Mouse (Mus musculus) neural tube, embryonic 12.5 days (tissue): ENCODE results near the gene Tbc1d9b. TPM values are rescaled to one million over a fixed set of nuclear protein-coding genes. Genes with fewer than 3 reads are reported as not detected.

Experiments
- ATAC-seq: fragments of 200-750 bp; cut with Nextera tagmentation; 2 replicates; pipeline ENCODE4 v1.8.0; 2017; ENCODE audit warnings: low read depth, mild to moderate bottlenecking, moderate TSS enrichment, moderate library complexity; ENCODE audit not compliant: low FRiP score
- H3K27ac ChIP-seq: fragments of 300-500 bp; sonication (generic); 2 replicates; pipeline ENCODE4 v1.5.1; 2016
- H3K27me3 ChIP-seq: fragments of 300-500 bp; sonication (generic); replicated peaks from 2 replicates; pipeline ENCODE4 v1.6.1; 2016; ENCODE audit warnings: mild to moderate bottlenecking
- H3K36me3 ChIP-seq: fragments of 300-500 bp; sonication (generic); 2 replicates; pipeline ENCODE4 v1.6.1; 2016; ENCODE audit warnings: mild to moderate bottlenecking
- H3K4me1 ChIP-seq: fragments of 300-500 bp; sonication (generic); 2 replicates; pipeline ENCODE4 v1.6.1; 2016
- H3K4me2 ChIP-seq: fragments of 300-500 bp; sonication (generic); replicated peaks from 2 replicates; pipeline ENCODE4 v1.6.1; 2016; ENCODE audit warnings: mild to moderate bottlenecking
- H3K4me3 ChIP-seq: fragments of 300-500 bp; sonication (generic); 2 replicates; pipeline ENCODE4 v1.5.1; 2016
- H3K9ac ChIP-seq: fragments of 300-500 bp; sonication (generic); 2 replicates; pipeline ENCODE4 v1.6.1; 2016; ENCODE audit warnings: mild to moderate bottlenecking
- H3K9me3 ChIP-seq: fragments of 300-500 bp; sonication (generic); 2 replicates; pipeline ENCODE4 v1.6.1; 2016; ENCODE audit warnings: mild to moderate bottlenecking
- WGBS: fragments of 180-500 bp; shearing (Covaris S2); methylation state at CpG from one replicate; pipeline ENCODE4 v1.1.7; 2016; 5-methylcytosine and 5-hydroxymethylcytosine counted together
- polyA plus RNA-seq: library from polyadenylated mRNA; unstranded; fragments of >200 nt; fragmentation: Nextera tagmentation; extraction: Ambion mirVana; gene quantifications from 2 replicates; pipeline ENCODE4 v1.2.1, GENCODE M21; 2016

Tbc1d9b gene
- polyA plus RNA-seq, 1 experiment from 2014 or later: 39.8 TPM

- no peaks in the 10 kb centered on the region for H3K9me3 ChIP-seq
- H3K36me3 ChIP-seq: no peaks in the 10 kb centered on the region
- H3K4me2 ChIP-seq: no peak overlapping the region
- no peaks in the 10 kb centered on the region; the same call in 1 of the 2 replicates for H3K4me1 ChIP-seq
- H3K9ac ChIP-seq: no peak overlapping the region
- no peak for ATAC-seq
- H3K4me3 ChIP-seq: no peak overlapping the region
- WGBS: 76% methylated on average over 4 of the region's 4 CpGs
- no peaks in the 10 kb centered on the region for H3K27me3 ChIP-seq
- H3K27ac ChIP-seq: no peak overlapping the region
Observed at GRCm38 (mm10) chr11:50217811-50218210, 86.6 kb downstream of the Tbc1d9b start.

- H3K4me3 ChIP-seq: no peak overlapping the region
- H3K36me3 ChIP-seq: no peaks in the 10 kb centered on the region
- no peaks in the 10 kb centered on the region for H3K27me3 ChIP-seq
- H3K9ac ChIP-seq: no peak overlapping the region
- no peak for ATAC-seq
- no peak overlapping the region for H3K27ac ChIP-seq
- WGBS: 53% methylated on average over 2 of the region's 2 CpGs
- H3K4me2 ChIP-seq: no peak overlapping the region
- peaks cover 13% of the 10 kb centered on the region for H3K4me1 ChIP-seq
- H3K9me3 ChIP-seq: no peaks in the 10 kb centered on the region
Observed at GRCm38 (mm10) chr11:50219833-50220232, 88.6 kb downstream of the Tbc1d9b start.

Other genes with a start within 250 kb of the Tbc1d9b start
- 13.7 and 14.7 TPM in 2 replicates for gene Rasgef1c, start 229.6 kb upstream of the Tbc1d9b start, polyA plus RNA-seq
- gene Rnf130, start 106.0 kb upstream of the Tbc1d9b start, polyA plus RNA-seq: 71.9 and 75.0 TPM in 2 replicates
- gene Mrnip, start 43.0 kb downstream of the Tbc1d9b start, polyA plus RNA-seq: 22.4 and 25.4 TPM in 2 replicates
- gene Sqstm1, start 79.4 kb downstream of the Tbc1d9b start, polyA plus RNA-seq: 241 and 245 TPM in 2 replicates
- 57.1 and 57.2 TPM in 2 replicates for gene Mgat4b, start 79.5 kb downstream of the Tbc1d9b start, polyA plus RNA-seq
- gene Ltc4s, start 107.2 kb downstream of the Tbc1d9b start, polyA plus RNA-seq: 0.32 and 1.4 TPM in 2 replicates
- 6.4 and 7.3 TPM in 2 replicates for gene Maml1, start 160.9 kb downstream of the Tbc1d9b start, polyA plus RNA-seq
- 277 and 291 TPM in 2 replicates for gene Canx, start 194.3 kb downstream of the Tbc1d9b start, polyA plus RNA-seq
- gene Cby3, start 223.1 kb downstream of the Tbc1d9b start, polyA plus RNA-seq: 0.31 TPM in 1 of 2 replicates, not detected in the other
- gene Hnrnph1, start 245.6 kb downstream of the Tbc1d9b start, polyA plus RNA-seq: 635 and 665 TPM in 2 replicates